In the genomic region with DNA sequence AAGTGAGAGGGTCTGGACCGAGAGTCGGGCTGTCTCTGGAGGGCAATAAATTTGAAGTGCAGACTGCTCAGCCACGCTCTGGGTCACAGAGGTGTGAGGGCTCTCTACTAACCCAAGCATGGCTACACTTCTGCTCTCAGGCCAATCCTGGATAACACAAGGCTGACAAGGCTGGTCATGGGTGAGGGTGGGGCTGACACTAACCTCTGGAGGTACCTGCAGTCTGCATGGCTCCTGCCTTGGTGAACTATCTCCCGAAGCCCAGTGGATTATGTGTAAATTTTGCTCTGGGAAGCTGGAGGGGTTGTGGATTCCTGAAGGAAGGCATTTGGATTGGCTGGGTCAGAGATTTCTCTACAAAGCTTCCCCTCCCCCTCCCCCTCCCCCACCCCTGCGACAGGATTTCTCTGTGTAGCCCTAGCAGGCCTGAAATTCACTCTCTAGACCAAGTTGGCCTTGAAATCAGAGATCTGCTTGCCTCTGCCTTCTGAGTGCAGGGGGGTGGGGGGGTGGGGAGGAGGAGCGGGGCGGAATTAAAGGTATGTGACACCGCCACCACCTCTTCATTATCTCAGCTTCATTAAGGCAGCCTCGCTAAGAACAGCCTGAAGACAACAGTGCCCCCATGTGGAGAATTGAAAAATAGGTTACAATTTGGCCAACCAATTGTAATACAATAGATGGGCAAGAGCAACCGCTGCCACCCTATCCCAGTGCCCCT, we compare ENCODE assay signal across 8 mouse cellular contexts. TPM values are rescaled to one million over a fixed set of nuclear protein-coding genes. Genes with fewer than 3 reads are reported as not detected.
A peak's percentile ranks its signal among the peaks of the same experiment; 100 is the strongest.
DNase-seq lines count a peak whose midpoint lies in the region; ATAC-seq lines count a peak whose summit lies in the region.

No protein-coding gene starts in this region.

- H3K9me3 ChIP-seq in forebrain, embryonic 15.5 days = no peaks in the 10 kb centered on the region
- no peaks in the 10 kb centered on the region for H3K9me3 ChIP-seq in intestine, embryonic 14.5 days (ENCODE audit: control insufficient read depth, low read length)

- H3K4me2 ChIP-seq in forebrain, embryonic 15.5 days (replicated peaks) = 0 out of 2 replicates have a peak overlapping the region, but pooled peaks have one; percentile 16
- no peak overlapping the region; the same call in 1 of the 2 replicates for H3K4me2 ChIP-seq in intestine, embryonic 14.5 days (ENCODE audit: low read length)

- no peak for DNase-seq in frontal cortex, postnatal 10 days (ENCODE audit: low spot score in 2 of 2)
- DNase-seq in c-Kit-positive CD71-positive TER-119-negative erythroid progenitor cells, embryonic 14.5 days (ENCODE audit: low read depth) = peak; percentile 69
- DNase-seq in intestine, embryonic 14.5 days (ENCODE audit: low spot score) = no peak
- DNase-seq in left cerebral cortex, adult 9 months (ENCODE audit: low spot score in 2 of 2) = peak; percentile 27 to 77
- peak; percentile 63 to 77 for DNase-seq in spleen, postnatal 4 days (ENCODE audit: low spot score in 2 of 2)

- ATAC-seq in frontal cortex, adult (ENCODE audit: low TSS enrichment) = peak; percentile 72; the same call in 1 of the 2 replicates
- no peak for ATAC-seq in forebrain, embryonic 15.5 days (replicated peaks)
- peak; percentile 53; the same call in 1 of the 2 replicates for ATAC-seq in intestine, embryonic 14.5 days (replicated peaks; ENCODE audit: low FRiP score, low TSS enrichment, low read depth)
- peak; percentile 93 for ATAC-seq in megakaryocyte progenitor cell, adult 5-6 weeks (replicated peaks; ENCODE audit: poor library complexity)

- 47% methylated on average over 9 of the region's 10 CpGs for WGBS in forebrain, embryonic 15.5 days
- WGBS in intestine, embryonic 14.5 days = 24% methylated on average over 10 of the region's 10 CpGs

- no peaks in the 10 kb centered on the region for H3K27me3 ChIP-seq in forebrain, embryonic 15.5 days
- no peaks in the 10 kb centered on the region for H3K27me3 ChIP-seq in intestine, embryonic 14.5 days (replicated peaks; ENCODE audit: control insufficient read depth, insufficient read depth, low read length)

- H3K4me1 ChIP-seq in forebrain, embryonic 15.5 days = no peaks in the 10 kb centered on the region
- peaks cover 12% of the 10 kb centered on the region for H3K4me1 ChIP-seq in intestine, embryonic 14.5 days (replicated peaks; ENCODE audit: control insufficient read depth, insufficient read depth, low read length)

- H3K36me3 ChIP-seq in forebrain, embryonic 15.5 days = no peaks in the 10 kb centered on the region
- no peaks in the 10 kb centered on the region for H3K36me3 ChIP-seq in intestine, embryonic 14.5 days (ENCODE audit: control insufficient read depth, insufficient read depth, low read length)

- H3K27ac ChIP-seq in forebrain, embryonic 15.5 days (replicated peaks) = no peak overlapping the region
- H3K27ac ChIP-seq in intestine, embryonic 14.5 days (ENCODE audit: low read depth) = no peak overlapping the region

- no peak overlapping the region for H3K9ac ChIP-seq in forebrain, embryonic 15.5 days (replicated peaks)
- no peak overlapping the region for H3K9ac ChIP-seq in intestine, embryonic 14.5 days (ENCODE audit: low read length)

- H3K4me3 ChIP-seq in forebrain, embryonic 15.5 days = 0 out of 2 replicates have a peak overlapping the region, but pooled peaks have one; percentile 15
- H3K4me3 ChIP-seq in intestine, embryonic 14.5 days (ENCODE audit: low read depth, low read length) = no peak overlapping the region

RNA-seq across cellular contexts. Expression of a gene that starts 32.5 kb away (rescaled TPM):
- 85.3 and 92.8 TPM in 2 replicates for polyA plus RNA-seq in forebrain, embryonic 15.5 days (2015; fragmentation: Nextera tagmentation; extraction: Ambion mirVana)
- 159 and 168 TPM in 2 replicates for polyA plus RNA-seq in intestine, embryonic 14.5 days (2014; fragmentation: Nextera tagmentation; extraction: Ambion mirVana)
- total RNA-seq in megakaryocyte progenitor cell, adult 5-6 weeks (2015) = 46.8 and 57.3 TPM in 2 replicates
- 26.2 and 32.7 TPM in 2 replicates for total RNA-seq in megakaryocyte progenitor cell, adult 5-6 weeks (2017)

RNA-seq across cellular contexts. Expression of a gene that starts 46.7 kb away (rescaled TPM):
- 1.5 and 1.7 TPM in 2 replicates for polyA plus RNA-seq in forebrain, embryonic 15.5 days (2015; fragmentation: Nextera tagmentation; extraction: Ambion mirVana)
- polyA plus RNA-seq in intestine, embryonic 14.5 days (2014; fragmentation: Nextera tagmentation; extraction: Ambion mirVana) = 3.3 and 3.4 TPM in 2 replicates
- total RNA-seq in megakaryocyte progenitor cell, adult 5-6 weeks (2015) = not detected in 2 replicates
- not detected in 2 replicates for total RNA-seq in megakaryocyte progenitor cell, adult 5-6 weeks (2017)

RNA-seq across cellular contexts. Expression of a gene that starts 55.7 kb away (rescaled TPM):
- polyA plus RNA-seq in forebrain, embryonic 15.5 days (2015; fragmentation: Nextera tagmentation; extraction: Ambion mirVana) = 157 and 159 TPM in 2 replicates
- polyA plus RNA-seq in intestine, embryonic 14.5 days (2014; fragmentation: Nextera tagmentation; extraction: Ambion mirVana) = 145 and 150 TPM in 2 replicates
- total RNA-seq in megakaryocyte progenitor cell, adult 5-6 weeks (2015) = 39.8 and 42.4 TPM in 2 replicates
- total RNA-seq in megakaryocyte progenitor cell, adult 5-6 weeks (2017) = 83.3 and 100 TPM in 2 replicates

Comparison
In these comparisons a context has a peak if more than half of its experiments do, and no peak if none do; other contexts are left out.
1. DNase-seq: peak in c-Kit-positive CD71-positive TER-119-negative erythroid progenitor cells, embryonic 14.5 days (single experiment), left cerebral cortex, adult 9 months (2 of 2) and spleen, postnatal 4 days (2 of 2); none in frontal cortex, postnatal 10 days (0 of 2) and intestine, embryonic 14.5 days (single experiment).